Mouse (Mus musculus) embryonic facial prominence, embryonic 13.5 days (tissue): ENCODE measurements around the gene Vangl1. TPM values are rescaled to one million over a fixed set of nuclear protein-coding genes. Genes with fewer than 3 reads are reported as not detected.

ENCODE experiments used
- ATAC-seq: fragments of 200-750 bp; cut with Nextera tagmentation; 2 replicates; pipeline ENCODE4 v1.8.0; 2017; ENCODE audit warnings: low read depth; ENCODE audit not compliant: insufficient number of reproducible peaks, insufficient read depth, low FRiP score, low TSS enrichment
- H3K27ac ChIP-seq: fragments of 300-500 bp; sonication (generic); 2 replicates; pipeline ENCODE4 v1.5.1; 2015; ENCODE audit warnings: moderate library complexity, mild to moderate bottlenecking, inconsistent platforms
- H3K27me3 ChIP-seq: fragments of 300-500 bp; sonication (generic); 2 replicates; pipeline ENCODE4 v1.6.1; 2015; ENCODE audit warnings: mild to moderate bottlenecking, inconsistent platforms
- H3K36me3 ChIP-seq: fragments of 300-500 bp; sonication (generic); 2 replicates; pipeline ENCODE4 v1.6.1; 2015; ENCODE audit warnings: mild to moderate bottlenecking, inconsistent platforms
- H3K4me1 ChIP-seq: fragments of 300-500 bp; sonication (generic); 2 replicates; pipeline ENCODE4 v1.6.1; 2015; ENCODE audit warnings: inconsistent platforms
- H3K4me2 ChIP-seq: fragments of 300-500 bp; sonication (generic); 2 replicates; pipeline ENCODE4 v1.6.1; 2015; ENCODE audit warnings: moderate library complexity, mild to moderate bottlenecking, inconsistent platforms
- H3K4me3 ChIP-seq: fragments of 300-500 bp; sonication (generic); 2 replicates; pipeline ENCODE4 v1.5.1; 2015; ENCODE audit warnings: mild to moderate bottlenecking, inconsistent platforms
- H3K9ac ChIP-seq: fragments of 300-500 bp; sonication (generic); 2 replicates; pipeline ENCODE4 v1.6.1; 2015; ENCODE audit warnings: mild to moderate bottlenecking, inconsistent platforms
- H3K9me3 ChIP-seq: fragments of 300-500 bp; sonication (generic); 2 replicates; pipeline ENCODE4 v1.6.1; 2016; ENCODE audit warnings: inconsistent platforms
- WGBS: fragments of 180-500 bp; shearing (Covaris S2); methylation state at CpG from one replicate; pipeline ENCODE4 v1.1.7; 2015; ENCODE audit warnings: mixed read lengths; 5-methylcytosine and 5-hydroxymethylcytosine counted together
- polyA plus RNA-seq: library from polyadenylated mRNA; unstranded; fragments of >200 nt; fragmentation: Nextera tagmentation; extraction: Ambion mirVana; gene quantifications from 2 replicates; pipeline ENCODE4 v1.2.1, GENCODE M21; 2015

Gene Vangl1
- polyA plus RNA-seq, 1 experiment from 2014 or later: 13.9 TPM

DNA sequence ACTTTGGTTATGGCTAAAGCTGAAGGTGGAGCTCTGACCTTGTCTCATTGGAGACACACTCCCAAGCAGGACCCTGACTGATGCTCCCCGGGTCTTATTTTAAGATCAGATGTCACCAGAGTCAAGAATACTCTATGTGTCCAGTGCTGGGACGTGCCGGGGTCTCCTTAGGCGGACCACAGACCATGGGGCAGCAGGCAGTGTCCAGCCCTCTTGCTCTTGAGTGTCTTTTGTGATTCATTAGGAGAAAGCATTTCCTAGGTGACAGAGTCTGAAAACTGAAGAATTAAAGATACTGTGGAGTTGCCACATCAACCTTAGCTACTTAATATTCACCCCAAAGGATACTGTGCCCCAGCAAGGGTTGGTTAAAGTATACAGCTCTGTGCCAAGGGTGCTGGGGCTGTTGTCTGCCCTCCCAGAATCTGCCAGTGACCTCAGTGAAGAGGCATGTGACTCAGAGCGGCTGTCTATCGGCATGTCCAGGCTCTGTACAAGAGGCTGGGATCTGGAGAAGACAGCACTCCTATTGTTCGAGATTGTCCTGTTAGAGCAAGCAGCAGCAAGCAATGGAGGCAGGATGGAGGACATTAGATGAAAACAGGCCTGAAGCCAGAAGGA, 92.4 kb downstream of the Vangl1 start:
- WGBS: 65% methylated on average over 7 of the region's 7 CpGs
- Histone ChIP-seq H3K4me1 (no peaks in the 10 kb centered on the region), H3K4me2 (no peak overlapping the region), H3K36me3 (no peaks in the 10 kb centered on the region), H3K27me3 (no peaks in the 10 kb centered on the region; the same call in 1 of the 2 replicates), H3K9me3 (no peaks in the 10 kb centered on the region), H3K4me3 (no peak overlapping the region), H3K9ac (no peak overlapping the region), H3K27ac (no peak overlapping the region)
- no peak for ATAC-seq

DNA sequence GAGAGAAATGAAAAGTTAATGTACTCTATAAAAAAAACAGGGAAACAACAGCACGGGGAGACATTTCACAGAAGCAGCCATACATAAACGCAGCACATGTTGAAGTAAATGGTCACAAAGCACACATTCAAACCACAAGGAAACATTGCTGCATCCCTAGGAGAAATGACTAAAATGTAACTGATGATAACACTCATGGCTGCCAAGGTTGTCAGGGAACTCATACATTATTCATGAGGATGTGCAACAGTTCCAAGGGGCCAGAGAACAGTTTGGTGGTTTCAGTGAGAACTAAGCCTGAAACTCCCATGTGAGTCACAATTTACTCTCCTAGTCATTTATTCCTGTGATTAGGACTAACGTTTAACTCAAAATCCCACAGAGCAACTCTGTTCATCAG, 96.3 kb downstream of the Vangl1 start:
- Histone ChIP-seq H3K27me3 (no peaks in the 10 kb centered on the region; the same call in 1 of the 2 replicates), H3K36me3 (no peaks in the 10 kb centered on the region), H3K4me2 (no peak overlapping the region), H3K4me1 (no peaks in the 10 kb centered on the region), H3K9ac (no peak overlapping the region), H3K9me3 (no peaks in the 10 kb centered on the region), H3K27ac (no peak overlapping the region), H3K4me3 (no peak overlapping the region)
- WGBS: 77% methylated on average over 3 of the region's 3 CpGs
- ATAC-seq: no peak

DNA sequence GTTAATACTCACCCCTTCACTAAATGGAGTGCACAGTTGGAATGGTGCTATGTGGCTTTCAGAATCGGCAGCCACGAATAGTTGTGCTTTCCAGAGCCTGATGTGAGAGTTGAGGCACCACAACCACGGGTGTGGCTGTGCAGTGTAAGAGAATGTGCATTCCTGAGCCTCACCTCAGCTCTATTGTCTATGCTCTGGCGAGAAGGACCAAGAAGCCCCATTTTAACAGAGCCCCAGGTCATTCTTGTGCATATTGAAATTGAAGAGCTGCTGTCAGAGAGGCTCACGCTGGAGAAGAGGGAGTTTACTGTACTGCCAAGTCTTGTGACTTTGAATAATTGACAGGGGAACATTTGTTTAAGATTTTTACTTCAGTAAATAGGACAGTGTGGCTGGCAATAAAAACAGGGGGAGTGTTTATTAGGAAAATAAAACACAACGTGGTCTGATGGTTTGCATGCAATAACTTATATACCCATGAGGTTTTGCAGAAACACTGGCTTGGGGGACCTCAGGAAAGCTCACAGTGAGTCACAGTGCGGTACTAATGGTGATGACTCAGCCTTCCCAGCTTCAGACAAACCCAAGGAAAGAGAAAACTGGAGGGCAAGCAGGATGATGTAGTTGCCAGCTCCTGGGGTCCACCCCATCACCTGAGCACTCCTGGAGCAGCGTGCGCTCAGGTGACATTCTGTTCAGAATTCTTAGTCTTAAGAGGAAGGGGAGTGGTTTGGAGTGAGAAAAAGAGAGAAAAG, 100.5 kb downstream of the Vangl1 start:
- WGBS: 70% methylated on average over 9 of the region's 9 CpGs
- Histone ChIP-seq H3K4me2 (no peak overlapping the region), H3K36me3 (no peaks in the 10 kb centered on the region), H3K4me3 (no peak overlapping the region), H3K9me3 (no peaks in the 10 kb centered on the region), H3K4me1 (0 out of 2 replicates have a peak, but pooled peaks cover 4% of the 10 kb centered on the region), H3K27ac (no peak overlapping the region), H3K27me3 (no peaks in the 10 kb centered on the region), H3K9ac (no peak overlapping the region)
- no peak for ATAC-seq

Other genes starting within 250 kb of the Vangl1 start
- 2.5 and 4.2 TPM in 2 replicates for gene Nhlh2, start 194.6 kb downstream of the Vangl1 start, polyA plus RNA-seq
- 3.9 and 5.2 TPM in 2 replicates for gene Casq2, start 118.3 kb downstream of the Vangl1 start, polyA plus RNA-seq